Mouse (Mus musculus) midbrain, embryonic 14.5 days (tissue): ENCODE results near the gene Hoxa3. TPM values are rescaled to one million over a fixed set of nuclear protein-coding genes. Genes with fewer than 3 reads are reported as not detected.

Source experiments
- ATAC-seq: fragments of 200-750 bp; cut with Nextera tagmentation; 2 replicates; pipeline ENCODE4 v1.8.0; 2017; ENCODE audit warnings: moderate number of reproducible peaks, moderate library complexity; ENCODE audit not compliant: low FRiP score, low TSS enrichment
- DNase-seq: peaks from one replicate; pipeline ENCODE4 v3.0.0-alpha.2; 2015
- H3K27ac ChIP-seq: fragments of 300-500 bp; sonication (generic); replicated peaks from 2 replicates; pipeline ENCODE4 v1.5.1; 2014; ENCODE audit warnings: mild to moderate bottlenecking, low read depth, low read length, moderate library complexity
- H3K27me3 ChIP-seq: fragments of 300-500 bp; sonication (generic); 2 replicates; pipeline ENCODE4 v1.6.1; 2014; ENCODE audit warnings: low read length, control low read depth, mixed read lengths; ENCODE audit not compliant: control insufficient read depth, insufficient read depth
- H3K36me3 ChIP-seq: fragments of 300-500 bp; sonication (generic); 2 replicates; pipeline ENCODE4 v1.6.1; 2014; ENCODE audit warnings: low read length, control low read depth; ENCODE audit not compliant: control insufficient read depth, insufficient read depth
- H3K4me1 ChIP-seq: fragments of 300-500 bp; sonication (generic); 2 replicates; pipeline ENCODE4 v1.6.1; 2014; ENCODE audit warnings: mild to moderate bottlenecking, antibody characterized with exemption, low read length, control low read depth; ENCODE audit not compliant: control insufficient read depth, insufficient read depth
- H3K4me2 ChIP-seq: fragments of 300-500 bp; sonication (generic); 2 replicates; pipeline ENCODE4 v1.6.1; 2014; ENCODE audit warnings: mild to moderate bottlenecking, low read length, moderate library complexity
- H3K4me3 ChIP-seq: fragments of 300-500 bp; sonication (generic); replicated peaks from 2 replicates; pipeline ENCODE4 v1.5.1; 2014; ENCODE audit warnings: low read depth, low read length
- H3K9ac ChIP-seq: fragments of 300-500 bp; sonication (generic); replicated peaks from 2 replicates; pipeline ENCODE4 v1.6.1; 2014; ENCODE audit warnings: mild to moderate bottlenecking, low read length, moderate library complexity
- H3K9me3 ChIP-seq: fragments of 300-500 bp; sonication (generic); 2 replicates; pipeline ENCODE4 v1.6.1; 2016; ENCODE audit warnings: low read length, control low read depth, mixed read lengths; ENCODE audit not compliant: control insufficient read depth
- WGBS: fragments of 180-500 bp; shearing (Covaris S2); extraction: QIAGEN DNeasy Blood & Tissue Kit; methylation state at CpG from one replicate; pipeline ENCODE4 v1.1.7; 2014; 5-methylcytosine and 5-hydroxymethylcytosine counted together
- polyA plus RNA-seq: library from polyadenylated mRNA; unstranded; fragments of >200 nt; fragmentation: Nextera tagmentation; extraction: Ambion mirVana; gene quantifications from 2 replicates; pipeline ENCODE4 v1.2.1, GENCODE M21; 2014

Gene Hoxa3
- polyA plus RNA-seq, 1 experiment from 2014 or later = not detected

GRCm38 (mm10) chr6:52211961-52212360, 1.2 kb downstream of the Hoxa3 start:
- H3K4me2 ChIP-seq = no peak overlapping the region
- H3K36me3 ChIP-seq = no peaks in the 10 kb centered on the region
- ATAC-seq (no peak), DNase-seq (no peak)
- H3K27me3 ChIP-seq = peaks cover 99% of the 10 kb centered on the region
- no peak overlapping the region for H3K27ac ChIP-seq
- no peak overlapping the region for H3K4me3 ChIP-seq
- whole genome bisulfite sequencing = 7% methylated on average over 13 of the region's 13 CpGs
- no peak overlapping the region for H3K9ac ChIP-seq
- H3K9me3 ChIP-seq = no peaks in the 10 kb centered on the region
- H3K4me1 ChIP-seq = 0 out of 2 replicates have a peak, but pooled peaks cover under 1% of the 10 kb centered on the region

GRCm38 (mm10) chr6:52211170-52211935, 1.8 kb downstream of the Hoxa3 start:
- H3K9ac ChIP-seq = no peak overlapping the region
- no peaks in the 10 kb centered on the region for H3K9me3 ChIP-seq
- no peaks in the 10 kb centered on the region for H3K4me1 ChIP-seq
- DNase-seq = peak; percentile 91
- H3K27me3 ChIP-seq = peaks cover 99% of the 10 kb centered on the region
- no peak for ATAC-seq
- WGBS = under 1% methylated on average over 37 of the region's 37 CpGs
- H3K27ac ChIP-seq = no peak overlapping the region
- H3K4me2 ChIP-seq = no peak overlapping the region
- no peaks in the 10 kb centered on the region for H3K36me3 ChIP-seq
- H3K4me3 ChIP-seq = no peak overlapping the region

- Histone ChIP-seq H3K4me2 (no peak overlapping the region), H3K27ac (no peak overlapping the region), H3K4me3 (no peak overlapping the region), H3K9me3 (no peaks in the 10 kb centered on the region), H3K36me3 (no peaks in the 10 kb centered on the region), H3K27me3 (peaks cover 99% of the 10 kb centered on the region), H3K4me1 (no peaks in the 10 kb centered on the region), H3K9ac (no peak overlapping the region)
- no peak for ATAC-seq
- DNase-seq = no peak
- WGBS = 6% methylated on average over 12 of the region's 12 CpGs
Measured at GRCm38 (mm10) chr6:52209685-52210046, 3.5 kb downstream of the Hoxa3 start.

DNA sequence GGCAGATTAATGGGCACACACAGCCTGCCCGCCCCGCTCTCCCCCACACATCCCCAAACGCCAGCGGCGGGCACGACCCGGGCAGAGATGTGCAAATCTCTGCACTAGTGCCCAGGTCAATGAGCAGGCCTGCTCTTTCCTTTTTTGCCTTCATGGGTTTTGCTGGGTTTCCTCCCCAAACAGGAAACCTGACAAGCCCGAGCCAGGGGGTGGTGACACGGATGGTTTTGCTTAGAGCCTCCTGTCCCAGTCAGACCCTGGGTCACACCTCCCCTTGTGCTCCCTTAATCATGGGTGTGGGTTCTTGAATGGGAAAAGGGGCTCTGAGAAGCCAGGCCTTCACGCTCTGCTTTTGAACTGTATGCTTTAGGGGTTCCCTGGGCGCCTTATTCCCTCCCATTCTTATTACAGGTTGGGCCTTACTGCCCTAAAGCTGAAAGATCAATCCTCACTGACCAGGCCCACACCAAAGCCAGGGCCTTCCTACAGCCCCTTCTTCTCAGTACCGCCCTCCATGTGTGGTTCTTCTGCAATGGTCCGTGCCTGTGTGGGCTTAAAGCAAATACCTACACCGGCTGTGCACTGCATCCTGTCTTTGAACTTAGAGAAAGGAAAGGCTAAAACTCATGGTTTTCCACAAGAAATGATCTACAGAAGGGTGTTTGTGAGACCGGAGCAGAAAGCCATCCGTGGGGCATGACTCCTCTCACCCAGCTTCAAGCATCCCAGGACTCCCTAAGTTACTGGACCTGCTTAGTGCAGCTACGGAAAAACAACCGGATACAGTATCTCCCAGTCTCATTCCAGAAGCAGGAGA, 4.1 kb downstream of the Hoxa3 start:
- Histone ChIP-seq H3K27ac (no peak overlapping the region), H3K4me1 (no peaks in the 10 kb centered on the region), H3K36me3 (no peaks in the 10 kb centered on the region), H3K27me3 (peaks cover 99% of the 10 kb centered on the region), H3K4me3 (no peak overlapping the region), H3K9ac (no peak overlapping the region), H3K9me3 (no peaks in the 10 kb centered on the region), H3K4me2 (no peak overlapping the region)
- WGBS = 2% methylated on average over 18 of the region's 18 CpGs
- ATAC-seq (no peak), DNase-seq (no peak)

DNA sequence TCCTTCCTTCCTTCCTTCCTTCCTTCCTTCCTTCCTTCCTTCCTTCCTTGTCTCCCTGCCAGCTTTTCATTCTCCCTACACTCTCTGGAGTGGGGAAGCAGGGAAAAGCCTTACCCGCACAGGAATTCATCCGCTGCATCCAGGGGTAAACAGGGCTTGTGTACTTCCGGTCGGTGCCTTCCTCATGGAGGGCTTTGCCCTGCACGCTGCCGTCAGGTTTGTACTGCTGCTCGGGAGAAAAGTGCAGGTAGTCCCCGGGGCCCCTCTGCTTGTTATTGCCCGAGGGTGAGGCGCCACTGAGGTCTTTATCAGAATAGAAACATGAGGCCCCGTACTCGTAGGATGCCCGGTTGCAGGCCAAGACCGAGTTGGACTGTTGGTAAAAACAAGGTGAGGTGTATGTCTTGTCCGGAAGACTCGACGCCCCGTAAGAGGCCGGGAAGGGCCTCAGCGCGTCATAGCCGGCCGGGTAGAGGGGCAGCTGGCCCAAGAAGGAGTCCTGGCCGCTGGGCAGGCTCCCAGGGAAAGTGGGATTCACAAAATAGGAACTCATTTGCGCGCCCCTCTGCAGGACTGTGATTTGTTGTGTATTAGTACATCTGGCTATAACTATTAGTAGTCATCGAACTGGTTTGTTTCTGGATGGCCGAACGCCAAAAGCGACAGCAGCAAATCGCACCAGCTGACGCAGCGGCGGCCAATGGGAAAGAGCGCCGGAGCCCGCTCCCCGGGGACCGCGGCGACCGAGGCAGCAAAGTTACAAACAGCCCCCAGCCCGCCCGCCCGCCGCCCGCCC, 4.9 kb downstream of the Hoxa3 start, which contains the start of gene Hoxa6:
Gene Hoxa6, minus strand, starts transcription at position 651 of the 796 bp plus-strand sequence.
- H3K36me3 ChIP-seq = no peaks in the 10 kb centered on the region
- H3K4me2 ChIP-seq = no peak within 1 kb of the TSS
- DNase-seq (no peak), ATAC-seq (no peak)
- H3K27me3 ChIP-seq = peaks cover 99% of the 10 kb centered on the region
- H3K4me1 ChIP-seq = no peaks in the 10 kb centered on the region
- H3K9ac ChIP-seq = no peak within 1 kb of the TSS
- H3K27ac ChIP-seq = no peak within 1 kb of the TSS
- H3K9me3 ChIP-seq = no peaks in the 10 kb centered on the region
- no peak within 1 kb of the TSS for H3K4me3 ChIP-seq
- WGBS = 2% methylated on average over 44 of the region's 47 CpGs

DNA sequence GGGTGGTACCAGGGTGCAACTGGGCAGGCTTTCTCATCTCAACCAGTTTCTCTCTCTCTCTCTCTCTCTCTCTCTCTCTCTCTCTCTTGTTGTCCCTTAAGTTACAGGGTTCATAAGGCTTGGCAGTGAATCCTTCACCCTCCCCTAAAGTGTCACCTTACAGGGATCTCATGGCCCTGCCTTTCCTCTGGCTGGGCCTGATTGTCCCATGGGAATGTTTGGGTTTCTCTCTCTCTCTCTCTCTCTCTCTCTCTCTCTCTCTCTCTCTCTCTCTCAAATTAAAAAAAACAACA, 5.5 kb downstream of the Hoxa3 start:
- Histone ChIP-seq H3K36me3 (no peaks in the 10 kb centered on the region), H3K4me2 (no peak overlapping the region), H3K4me1 (no peaks in the 10 kb centered on the region), H3K9me3 (no peaks in the 10 kb centered on the region), H3K27me3 (peaks cover 99% of the 10 kb centered on the region), H3K27ac (no peak overlapping the region), H3K9ac (no peak overlapping the region), H3K4me3 (no peak overlapping the region)
- no peak for DNase-seq
- ATAC-seq = no peak

GRCm38 (mm10) chr6:52206882-52207683, 6.1 kb downstream of the Hoxa3 start:
- no peak for DNase-seq
- Histone ChIP-seq H3K4me3 (no peak overlapping the region), H3K36me3 (no peaks in the 10 kb centered on the region), H3K27ac (no peak overlapping the region), H3K27me3 (peaks cover 99% of the 10 kb centered on the region), H3K9ac (no peak overlapping the region), H3K4me2 (no peak overlapping the region), H3K4me1 (no peaks in the 10 kb centered on the region), H3K9me3 (no peaks in the 10 kb centered on the region)
- WGBS = 2% methylated on average over 4 of the region's 4 CpGs
- ATAC-seq = no peak
